Mouse (Mus musculus) frontal cortex, postnatal 25 days (tissue): ENCODE measurements around the gene Fgfr2.

Experiments used
- DNase-seq, 2 experiments: peaks; one replicate each; pipeline ENCODE4 v3.0.0; 2022; ENCODE audit warnings: low spot score in 2 of 2

The Fgfr2 gene

DNA sequence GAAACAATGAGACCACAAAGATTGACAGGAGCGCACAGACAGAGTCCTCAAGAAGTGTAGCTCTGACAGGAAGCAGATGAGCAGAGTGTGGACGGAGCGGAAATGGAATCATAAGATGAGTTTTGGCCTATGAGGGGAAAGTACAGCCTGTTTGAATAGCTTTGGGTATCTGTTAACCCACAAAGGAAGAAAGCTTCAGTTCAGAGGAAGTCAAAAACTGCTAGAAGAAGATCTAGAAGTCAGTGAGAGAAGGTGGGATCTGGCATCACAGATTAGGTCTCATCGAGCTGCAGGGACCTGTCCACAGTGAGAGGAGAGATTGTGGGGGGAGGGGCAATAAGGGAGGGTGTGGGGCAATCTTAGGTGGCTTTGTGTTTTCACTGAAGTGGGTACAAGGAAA, 787.8 kb downstream of the Fgfr2 start:
- no peak for DNase-seq

DNA sequence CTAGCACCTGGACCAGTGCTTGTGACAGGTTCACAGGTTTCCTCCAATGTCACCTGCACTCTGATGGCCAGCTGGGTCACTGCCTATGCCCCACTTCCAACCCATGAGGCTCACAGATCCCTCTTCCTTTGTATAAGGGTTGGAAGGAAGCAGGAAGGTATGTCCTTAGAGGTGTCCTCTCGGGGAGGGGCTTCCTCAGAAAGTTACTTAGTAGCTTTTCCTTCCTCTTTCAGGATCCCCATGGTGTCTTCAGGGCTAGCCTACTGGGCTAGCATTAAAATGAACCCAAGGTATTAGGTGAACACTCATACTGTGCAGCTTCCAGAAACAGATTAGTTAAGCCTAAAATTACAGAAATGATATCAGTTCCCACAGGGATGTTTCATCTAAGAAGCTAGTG, 790.1 kb downstream of the Fgfr2 start:
- DNase-seq, result no peak

DNA sequence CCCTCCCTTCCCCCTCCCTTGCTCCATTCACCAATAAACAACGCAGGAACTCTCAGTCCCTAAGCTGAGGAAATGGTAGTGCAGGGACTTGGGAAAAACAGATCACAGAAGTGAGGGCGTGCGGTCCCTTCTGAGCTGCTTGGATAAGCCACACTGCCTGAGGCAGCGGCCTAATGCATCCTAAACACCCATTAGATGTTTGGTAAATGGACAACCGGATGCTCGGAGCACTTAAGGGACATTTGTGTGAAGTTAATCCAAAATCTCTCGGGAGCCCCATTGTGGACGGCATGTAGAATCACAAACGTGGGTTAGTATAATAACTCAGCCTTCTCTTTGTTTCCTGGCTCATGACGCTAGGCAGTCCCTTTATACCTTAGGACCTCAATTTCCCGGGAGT, 791.0 kb downstream of the Fgfr2 start:
- no peak for DNase-seq

DNA sequence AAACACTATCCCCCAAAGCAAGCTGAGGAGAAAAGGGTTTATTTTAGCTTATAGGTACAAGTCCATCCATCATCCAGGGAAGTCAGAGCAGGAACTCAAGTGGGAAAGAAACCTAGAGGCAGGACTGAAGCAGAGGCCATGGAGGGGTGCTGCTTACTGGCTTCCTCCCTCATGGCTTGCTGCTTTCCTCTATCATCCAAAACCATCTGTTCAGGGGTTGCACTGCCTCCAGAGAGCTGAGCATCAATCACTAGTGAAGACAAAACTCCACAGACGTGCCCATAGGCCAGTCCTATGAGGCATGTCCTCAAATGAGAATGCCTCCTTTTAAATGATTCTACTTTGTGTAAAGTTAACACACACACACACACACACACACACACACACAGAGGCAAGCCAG, 793.0 kb downstream of the Fgfr2 start:
- DNase-seq, result no peak

DNA sequence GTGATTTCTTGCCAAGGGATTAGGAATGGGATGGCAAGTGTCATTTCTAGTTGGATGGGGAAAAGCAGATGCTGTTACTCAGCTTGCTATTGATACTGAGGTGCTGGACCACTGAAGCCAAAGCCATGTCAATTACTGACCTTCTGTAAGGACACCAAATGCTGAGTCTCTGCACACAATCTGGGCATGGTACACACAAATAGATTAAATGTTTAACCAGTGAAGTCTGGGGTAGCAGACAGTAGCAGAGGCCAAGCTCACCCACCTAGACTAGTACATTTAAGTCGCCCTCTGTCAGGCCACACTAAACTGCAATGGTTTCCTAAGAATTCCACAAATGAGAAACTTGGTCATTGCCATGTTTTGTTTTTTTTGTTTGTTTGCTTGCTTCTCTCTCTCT, 794.5 kb downstream of the Fgfr2 start:
- DNase-seq, result no peak

DNA sequence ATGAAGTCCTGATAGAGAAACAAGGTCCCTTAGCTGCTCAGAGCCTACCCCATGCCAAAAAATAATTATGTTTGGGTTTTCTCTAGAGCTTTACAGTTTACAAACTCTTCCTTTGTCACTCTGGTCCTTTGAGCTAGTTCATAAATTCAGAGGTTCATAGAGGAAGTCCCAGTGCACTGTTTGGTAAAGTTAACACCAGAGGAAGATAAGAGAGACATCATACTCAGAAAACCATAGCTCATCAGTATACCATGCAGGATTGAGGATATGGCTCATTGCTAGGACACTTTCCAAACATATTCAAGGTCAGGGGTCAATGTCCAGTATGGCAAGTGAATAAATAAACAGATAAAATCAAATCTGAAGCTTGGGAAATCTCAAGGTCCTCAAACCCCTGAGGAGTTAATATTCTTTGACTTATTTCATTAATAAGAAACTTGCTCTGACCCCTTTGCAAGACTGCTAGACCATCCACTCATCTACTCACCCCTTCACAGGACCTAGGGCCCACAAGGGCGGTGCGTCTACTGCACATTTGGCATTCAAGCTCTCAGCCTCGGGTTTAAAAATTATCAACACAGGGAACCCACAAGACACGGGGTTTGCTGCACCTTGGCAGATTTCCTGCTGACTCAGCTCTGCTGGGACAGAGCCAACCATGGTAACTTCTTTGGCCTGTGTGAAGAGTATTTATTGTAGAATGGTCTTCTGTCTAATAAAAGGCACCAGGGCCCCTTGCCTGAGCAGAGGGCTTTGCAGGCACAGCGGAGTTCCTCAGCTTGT, 797.4 kb downstream of the Fgfr2 start:
- DNase-seq, result no peak

DNA sequence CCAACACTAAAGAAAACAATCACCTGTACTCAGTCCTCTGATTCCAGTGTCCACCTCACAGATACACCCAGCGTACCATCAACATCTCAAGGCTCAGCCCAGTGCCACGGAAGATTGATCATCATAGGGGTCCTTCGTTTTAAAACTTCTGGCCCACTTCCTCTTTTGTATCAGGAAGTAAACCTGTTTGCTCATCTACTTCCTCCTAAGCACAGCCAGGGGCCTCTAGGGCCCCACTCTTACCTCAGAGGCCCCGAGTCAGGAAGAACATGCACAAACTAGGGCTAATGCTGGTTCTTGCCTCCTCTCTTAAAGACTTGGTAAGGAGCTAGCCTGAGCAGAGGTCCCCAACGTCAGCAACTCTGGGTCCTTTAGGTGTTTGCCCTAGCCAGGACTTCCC, 799.7 kb downstream of the Fgfr2 start:
- no peak for DNase-seq

DNA sequence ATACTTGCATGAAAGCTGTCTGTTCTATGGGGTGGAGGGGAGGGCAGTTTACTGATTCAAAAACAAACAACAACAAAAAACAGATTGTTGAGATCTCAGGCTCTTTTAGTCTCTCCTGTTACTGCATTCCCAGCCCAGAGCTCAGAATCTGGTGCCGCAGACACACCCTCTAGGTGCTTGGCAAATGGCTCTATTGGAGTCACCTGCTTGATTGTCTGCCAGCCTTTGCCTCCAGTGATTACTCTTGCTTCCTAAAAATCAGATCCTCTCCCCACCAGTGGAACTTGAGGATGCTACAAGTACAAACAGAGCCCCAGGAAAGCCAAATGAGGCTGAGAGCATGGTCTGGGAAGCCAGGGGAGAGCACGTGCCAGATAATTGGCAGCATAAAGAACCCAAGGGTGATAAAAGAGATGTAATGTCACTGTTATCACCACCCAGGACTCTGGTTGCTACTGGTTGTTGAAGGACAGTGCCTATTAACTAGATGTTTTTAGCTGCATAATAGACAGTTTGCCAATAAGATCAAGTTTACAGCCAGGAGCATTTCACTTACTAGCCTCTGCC, 801.7 kb downstream of the Fgfr2 start:
- no peak for DNase-seq

DNA sequence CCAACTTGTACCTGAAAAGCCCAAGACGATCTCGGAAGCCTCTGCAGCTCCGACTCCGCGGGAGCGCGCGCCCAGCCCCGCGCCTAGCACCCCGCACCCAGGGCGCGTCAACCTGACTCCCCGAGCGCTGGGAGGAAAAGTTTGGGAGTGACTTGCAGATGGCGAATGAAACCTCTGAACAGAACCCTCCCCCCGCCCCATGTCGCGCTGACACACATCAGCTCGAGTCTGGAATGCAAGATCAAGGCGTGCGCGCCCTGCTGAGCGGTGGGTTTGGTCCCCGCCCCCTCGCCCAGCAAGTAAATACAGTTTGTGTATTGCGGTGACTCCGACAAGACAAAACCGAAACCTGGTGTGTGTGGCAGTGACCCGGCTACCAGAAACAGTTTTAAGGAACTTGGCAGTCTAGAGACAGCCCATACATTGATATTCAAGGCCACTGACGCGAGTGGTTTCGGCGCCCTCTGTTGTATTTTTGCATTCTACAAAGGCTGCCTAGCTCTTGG, 806.1 kb downstream of the Fgfr2 start, which contains the start of gene Chst15:
Chst15 (minus strand) TSS at position 193 of the 506 bp plus-strand sequence.
- peak; percentile 39 to 43 for DNase-seq

DNA sequence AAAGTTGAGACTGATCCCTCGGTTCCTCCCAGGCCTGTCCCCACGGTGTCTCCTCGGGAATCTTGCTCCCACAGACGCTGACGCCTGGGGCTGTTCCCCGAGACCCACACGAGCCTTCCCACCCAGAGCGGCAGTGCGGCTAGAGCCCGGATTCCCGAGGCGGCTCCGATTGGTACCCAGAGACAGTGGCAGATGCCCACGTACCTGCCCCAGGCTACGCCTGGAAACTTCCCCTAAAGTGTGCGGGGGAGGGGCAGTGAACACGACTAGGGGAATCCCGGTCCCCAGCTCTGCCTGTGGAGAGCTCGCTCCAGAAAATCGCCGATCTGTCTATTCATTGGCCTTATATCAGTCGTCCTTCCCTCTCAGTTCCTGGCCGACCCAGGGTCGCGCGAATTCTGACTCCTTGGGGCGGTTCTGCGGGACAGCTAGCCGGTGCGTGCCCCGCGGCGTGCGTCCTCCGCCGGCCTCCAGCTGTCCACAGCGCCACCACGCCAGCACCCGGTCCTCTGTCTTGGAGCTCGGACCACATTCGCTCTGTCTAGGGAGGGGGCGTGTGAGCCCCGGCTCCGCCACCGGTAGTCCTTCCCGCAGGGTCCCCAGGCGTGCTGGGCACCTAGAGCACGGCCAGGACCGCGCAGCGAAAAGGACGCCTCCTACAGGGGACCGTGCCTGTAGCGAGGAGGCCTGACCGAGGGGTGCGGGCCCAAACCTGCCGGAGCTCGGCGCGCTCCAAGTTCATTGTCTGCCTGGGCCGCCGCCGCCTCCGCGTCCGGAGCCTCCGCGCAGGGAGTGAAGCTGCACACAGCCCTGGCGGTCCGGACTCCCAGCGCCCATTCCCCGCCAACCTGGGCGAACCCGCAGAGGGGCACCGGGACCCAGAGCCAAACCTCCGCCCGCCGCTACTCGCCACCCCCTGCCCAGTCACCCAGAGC, 806.8 kb downstream of the Fgfr2 start:
- peak; percentile 35 to 45 for DNase-seq

DNA sequence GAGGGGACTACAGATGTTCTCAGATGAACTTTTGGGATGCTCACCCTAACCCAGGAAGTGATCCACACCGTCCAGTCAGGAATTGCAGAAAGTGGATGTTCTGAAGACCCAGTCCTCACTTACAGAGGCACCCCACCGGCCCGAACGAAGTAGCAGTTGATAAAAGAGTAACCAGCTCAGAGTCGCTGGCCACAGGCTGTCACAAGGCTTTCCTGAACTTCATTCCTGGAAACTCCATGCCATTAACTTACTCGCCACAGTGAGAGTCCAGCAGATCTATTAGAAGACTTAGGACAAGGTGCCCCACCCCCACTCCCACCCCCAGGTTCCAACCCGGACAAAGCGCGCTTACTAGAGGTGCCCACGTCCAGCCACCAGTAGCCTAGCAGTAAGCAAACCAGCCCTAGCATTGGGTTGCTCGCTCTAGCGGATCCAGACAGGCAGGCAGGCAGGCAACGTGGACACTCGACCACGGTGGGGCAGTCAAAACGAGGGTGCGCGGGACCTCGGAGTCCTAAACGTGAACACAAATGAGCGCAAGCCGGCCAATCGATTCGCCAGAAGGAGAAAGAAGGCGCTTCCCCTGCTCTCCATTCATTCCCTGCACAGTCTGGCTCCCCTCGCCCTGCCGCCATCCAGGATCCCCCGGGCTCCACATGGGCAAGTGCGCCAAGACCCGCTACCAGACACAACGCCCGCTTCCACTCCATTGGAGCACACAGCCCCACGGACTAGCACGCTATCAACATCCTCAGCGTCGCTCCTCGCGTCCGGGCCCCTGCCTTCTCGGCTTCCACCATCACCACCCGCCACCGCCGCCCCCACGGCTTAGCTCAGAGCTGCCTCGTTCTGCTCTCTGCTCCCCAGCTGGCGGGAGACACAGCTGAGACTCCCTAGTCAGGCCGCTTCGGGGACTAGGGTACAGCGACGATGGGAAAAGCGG, 807.7 kb downstream of the Fgfr2 start:
- DNase-seq, result peak; percentile 33 to 54

DNA sequence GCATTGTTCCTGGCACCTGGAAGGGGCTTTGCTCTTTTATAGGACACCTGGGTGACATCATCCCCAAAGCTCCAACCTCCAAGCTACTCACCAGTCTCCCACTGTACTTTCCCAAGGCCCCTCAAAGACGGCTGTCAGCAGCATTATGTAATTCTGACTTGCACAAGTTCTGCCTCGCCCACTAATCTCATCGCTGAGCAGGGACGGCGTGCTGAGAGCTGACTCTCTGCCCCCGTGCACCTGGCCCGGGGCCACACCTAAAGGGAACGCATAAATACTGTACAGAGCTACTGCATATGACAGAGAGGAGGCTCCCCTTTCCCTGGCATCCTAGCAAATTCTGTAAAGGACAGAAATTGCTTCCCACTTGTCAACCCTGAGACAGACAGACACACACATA, 810.8 kb downstream of the Fgfr2 start:
- peak; percentile 23 to 50 for DNase-seq

DNA sequence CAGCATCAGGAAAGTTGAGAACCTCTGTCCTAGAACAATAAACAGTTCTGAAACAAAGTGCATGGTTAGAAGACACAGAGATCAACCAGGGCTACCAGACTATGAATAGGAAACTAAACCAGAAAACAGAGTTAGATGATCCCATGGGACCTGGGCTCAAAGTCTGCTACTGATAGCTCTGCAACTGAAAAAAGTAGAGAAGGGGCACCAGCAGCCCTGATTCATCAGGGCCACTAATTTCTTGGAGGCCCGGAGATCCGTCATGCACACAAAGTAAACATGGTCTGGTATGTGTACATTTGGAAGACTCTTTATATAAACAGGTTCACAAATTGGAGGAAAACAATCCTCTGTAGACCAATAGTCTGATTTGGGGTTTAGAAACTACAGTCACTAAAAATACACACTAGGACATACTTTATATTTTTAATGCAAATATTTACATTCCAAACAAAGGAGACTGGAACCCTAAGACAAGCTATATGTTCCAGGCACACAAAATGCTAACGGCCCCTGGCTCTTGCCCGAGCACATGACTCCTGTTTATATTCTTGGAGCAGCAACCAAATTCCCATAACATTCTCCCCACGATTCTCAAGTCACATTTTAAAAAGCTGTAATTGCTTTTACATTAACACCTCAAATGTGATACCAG, 814.5 kb downstream of the Fgfr2 start:
- no peak for DNase-seq

DNA sequence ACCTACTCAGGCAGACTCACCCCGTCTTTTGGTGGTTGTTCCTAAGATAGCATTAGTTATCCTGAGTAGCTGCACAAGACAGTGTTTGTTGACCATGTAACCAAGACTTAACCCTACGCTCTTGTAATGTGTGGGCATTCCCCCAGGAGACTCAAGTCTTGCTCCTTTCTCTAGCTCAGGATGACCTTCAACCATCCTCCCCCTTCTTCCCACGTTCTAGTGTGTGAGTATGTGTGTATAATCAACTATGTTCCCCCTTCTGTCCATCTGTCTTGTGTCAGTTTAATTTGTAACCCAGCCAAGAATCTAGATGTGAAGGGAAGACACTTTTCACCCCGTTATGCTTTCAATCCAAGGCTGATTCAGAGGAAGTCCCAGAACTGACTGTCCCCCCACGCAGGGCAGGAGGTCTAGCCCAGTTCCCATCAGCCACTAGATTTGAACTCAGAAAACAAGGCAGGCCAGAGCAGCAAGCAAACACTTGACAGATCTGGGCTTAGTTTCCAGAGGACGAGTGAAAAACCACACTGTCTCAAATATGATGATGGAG, 815.4 kb downstream of the Fgfr2 start:
- no peak for DNase-seq

DNA sequence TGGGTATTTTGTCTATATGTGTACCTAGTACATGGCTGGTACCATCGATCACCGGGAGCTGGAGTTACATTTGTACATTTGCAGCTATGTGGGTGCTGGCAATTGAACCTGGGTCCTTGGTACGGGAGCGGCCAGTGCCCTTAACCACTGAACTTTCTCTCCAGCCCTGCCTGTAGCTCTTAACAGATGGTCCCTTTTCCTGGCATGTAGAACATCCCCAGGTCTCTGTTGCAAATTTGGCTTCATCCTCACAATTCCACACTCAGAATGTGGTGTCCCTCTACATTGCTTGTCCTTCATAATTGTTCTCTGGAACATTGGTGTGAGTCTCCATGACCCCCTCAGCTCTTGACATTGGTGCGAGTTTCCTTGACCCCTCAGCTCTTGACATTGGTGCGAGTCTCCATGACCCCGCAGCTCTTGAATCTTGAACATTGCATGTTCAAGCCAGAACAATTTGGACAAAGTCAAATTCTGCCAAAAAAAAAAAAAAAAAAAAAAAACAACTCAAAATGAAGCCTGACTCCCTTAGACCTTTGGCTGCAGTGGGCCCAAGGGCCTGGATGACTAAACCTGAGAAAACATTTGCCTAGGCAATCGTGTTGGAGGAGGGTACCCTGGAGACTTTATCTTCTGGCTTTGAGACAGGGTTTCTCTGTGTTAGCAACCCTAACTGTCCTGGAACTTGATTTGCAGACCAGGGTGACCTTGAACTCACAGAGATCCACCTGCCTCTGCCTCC, 816.3 kb downstream of the Fgfr2 start:
- DNase-seq, result no peak

DNA sequence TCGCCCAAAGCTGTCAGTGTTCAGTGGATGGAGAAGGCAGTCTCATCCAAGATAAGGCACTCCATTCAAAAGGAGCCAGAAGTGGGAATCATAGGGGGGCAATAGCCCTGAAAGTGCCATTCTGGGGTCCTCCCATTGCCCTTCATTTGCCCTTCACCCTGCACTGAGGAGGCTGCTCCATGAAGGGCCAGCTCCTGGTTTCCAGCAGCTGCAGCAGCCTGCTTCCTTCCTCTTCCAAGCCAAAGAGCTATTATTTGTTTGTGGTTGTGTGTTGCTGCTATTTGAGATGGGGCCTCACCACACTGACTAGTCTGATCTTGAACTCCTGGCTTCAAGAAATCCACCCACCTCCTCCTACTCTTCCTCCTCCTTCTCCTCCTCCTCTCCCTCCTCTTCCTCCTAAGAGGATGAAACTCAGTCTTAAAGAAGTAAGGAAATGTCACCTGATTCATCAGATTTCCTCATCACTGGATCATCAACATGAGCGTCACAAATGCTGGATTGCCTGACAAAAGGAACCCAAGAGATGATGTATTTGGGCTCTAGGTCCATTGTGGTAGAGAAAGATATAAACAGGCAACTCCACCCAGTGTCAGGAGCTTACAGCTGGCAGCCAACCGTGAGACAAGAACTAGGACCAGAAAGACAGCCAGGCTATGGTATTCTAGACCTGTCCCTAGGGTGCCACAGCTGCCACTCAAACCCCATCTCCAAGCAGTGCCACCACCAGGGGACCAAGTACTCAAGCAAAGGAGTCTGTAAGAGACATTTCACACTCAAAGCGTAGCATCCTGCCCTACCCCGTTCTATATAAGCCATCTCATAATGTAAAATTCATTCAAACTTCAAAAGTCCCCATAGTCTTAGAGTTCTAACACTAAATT, 817.4 kb downstream of the Fgfr2 start:
- no peak for DNase-seq

DNA sequence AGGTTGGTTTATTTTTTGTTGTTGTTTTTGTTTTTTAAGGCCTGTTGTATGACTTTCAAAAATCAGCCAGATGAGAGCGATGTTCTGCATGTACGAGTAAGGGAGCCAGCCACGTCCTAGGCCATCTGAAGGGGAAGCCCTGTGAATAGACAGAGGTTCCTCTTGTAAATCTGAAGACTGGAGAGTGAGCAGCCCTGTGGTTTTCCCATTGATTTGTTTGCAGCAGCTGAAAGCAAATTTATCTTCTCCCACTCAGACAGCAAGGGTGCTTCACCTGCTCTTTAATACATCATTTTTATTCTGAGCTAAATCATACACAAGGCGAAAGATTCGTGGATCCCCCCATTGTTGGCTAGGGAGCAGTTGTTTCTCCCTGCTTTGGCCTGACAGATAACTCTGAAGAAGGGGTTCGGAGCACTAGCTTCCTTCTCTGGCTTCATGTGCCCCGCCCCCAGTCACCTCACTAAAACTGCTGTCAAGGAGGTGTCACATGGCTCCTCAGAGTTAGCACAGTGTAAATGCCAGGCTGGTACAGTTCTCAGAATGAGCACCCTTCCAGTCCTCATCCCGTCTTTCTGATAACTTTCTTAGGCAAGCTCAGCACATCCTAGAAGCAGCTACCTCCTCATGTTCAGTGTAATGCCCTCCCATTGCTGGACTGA, 818.6 kb downstream of the Fgfr2 start:
- no peak for DNase-seq

DNA sequence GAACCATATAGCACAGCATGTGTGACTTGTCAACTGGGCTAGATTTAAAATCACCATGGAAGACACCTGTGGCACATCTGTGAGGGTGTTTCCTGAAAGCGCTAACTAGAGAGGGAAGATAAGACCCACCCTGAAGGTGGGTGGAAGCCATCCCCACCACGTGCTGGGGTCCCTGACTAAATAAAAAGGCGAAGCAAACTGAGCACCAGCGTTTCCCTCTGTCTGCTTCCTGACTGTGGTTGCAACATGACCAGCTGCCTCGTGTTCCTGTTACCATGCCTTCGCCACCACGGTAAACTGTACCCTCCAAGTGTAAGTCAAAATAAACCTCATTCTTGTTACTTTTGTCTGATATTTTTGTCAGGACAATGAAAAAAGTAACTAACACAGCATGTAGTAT, 819.2 kb downstream of the Fgfr2 start:
- no peak for DNase-seq
